Mouse (Mus musculus): ENCODE data around the gene Prss30. TPM values are rescaled to one million over a fixed set of nuclear protein-coding genes. Genes with fewer than 3 reads are reported as not detected.
"Not testable (repeated sequence)": the region's sequence is repeated elsewhere in the genome, so short reads cannot be mapped to it uniquely, and the experiment has no call there.

The Prss30 gene
- polyA plus RNA-seq, 1 experiment from 2014 or later = 0.12 TPM

DNA sequence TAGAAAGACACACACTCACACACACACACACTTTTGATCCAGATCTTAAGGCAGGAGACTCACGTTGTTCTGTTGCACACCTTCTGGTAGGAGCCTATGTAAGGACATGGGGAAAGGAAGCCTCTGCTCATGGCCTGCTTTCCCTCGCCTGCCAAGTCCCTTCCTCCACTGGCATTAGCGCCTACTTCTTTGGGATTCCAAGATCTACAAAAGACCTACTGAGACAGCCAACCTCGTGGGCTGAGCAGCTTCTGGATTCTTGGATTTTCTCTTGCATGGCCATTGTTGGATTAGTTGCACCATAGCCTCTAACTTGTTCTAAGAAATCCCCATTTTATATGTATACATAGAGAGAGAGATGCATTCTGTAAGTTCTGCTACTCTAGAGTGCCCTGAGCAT is 29.5 kb downstream of the Prss30 start:
- WGBS = 79% methylated on average over 4 of the region's 4 CpGs
- not testable (repeated sequence) for H3K27ac ChIP-seq (ENCODE audit: low read depth); DNase-seq (ENCODE audit: low spot score); ATAC-seq (replicated peaks; ENCODE audit: low FRiP score, low TSS enrichment, low read depth); H3K36me3 ChIP-seq (ENCODE audit: control insufficient read depth, insufficient read depth, low read length); H3K9me3 ChIP-seq (ENCODE audit: control insufficient read depth, low read length); H3K4me3 ChIP-seq (ENCODE audit: low read depth, low read length); H3K4me2 ChIP-seq (ENCODE audit: low read length); H3K27me3 ChIP-seq (replicated peaks; ENCODE audit: control insufficient read depth, insufficient read depth, low read length); H3K4me1 ChIP-seq (replicated peaks; ENCODE audit: control insufficient read depth, insufficient read depth, low read length); H3K9ac ChIP-seq (ENCODE audit: low read length)

GRCm38 (mm10) chr17:23949068-23949467 is 31.3 kb downstream of the Prss30 start:
- Histone ChIP-seq H3K27me3 (replicated peaks; ENCODE audit: control insufficient read depth, insufficient read depth, low read length) (no peaks in the 10 kb centered on the region), H3K27ac (ENCODE audit: low read depth) (no peak overlapping the region), H3K9me3 (ENCODE audit: control insufficient read depth, low read length) (no peaks in the 10 kb centered on the region), H3K4me1 (replicated peaks; ENCODE audit: control insufficient read depth, insufficient read depth, low read length) (no peaks in the 10 kb centered on the region), H3K9ac (ENCODE audit: low read length) (no peak overlapping the region), H3K4me3 (ENCODE audit: low read depth, low read length) (no peak overlapping the region), H3K36me3 (ENCODE audit: control insufficient read depth, insufficient read depth, low read length) (no peaks in the 10 kb centered on the region), H3K4me2 (ENCODE audit: low read length) (no peak overlapping the region)
- DNase-seq (ENCODE audit: low spot score) (no peak), ATAC-seq (replicated peaks; ENCODE audit: low FRiP score, low TSS enrichment, low read depth) (no peak)
- 89% methylated on average over 2 of the region's 2 CpGs for WGBS

DNA sequence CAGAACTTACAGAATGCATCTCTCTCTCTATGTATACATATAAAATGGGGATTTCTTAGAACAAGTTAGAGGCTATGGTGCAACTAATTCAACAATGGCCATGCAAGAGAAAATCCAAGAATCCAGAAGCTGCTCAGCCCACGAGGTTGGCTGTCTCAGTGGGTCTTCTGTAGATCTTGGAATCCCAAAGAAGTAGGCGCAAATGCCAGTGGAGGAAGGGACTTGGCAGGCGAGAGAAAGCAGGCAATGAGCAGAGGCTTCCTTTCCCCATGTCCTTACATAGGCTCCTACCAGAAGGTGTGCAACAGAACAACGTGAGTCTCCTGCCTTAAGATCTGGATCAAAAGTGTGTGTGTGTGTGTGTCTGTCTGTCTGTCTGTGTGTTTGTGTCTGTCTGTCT is 32.9 kb downstream of the Prss30 start:
- H3K4me1 ChIP-seq (replicated peaks; ENCODE audit: control insufficient read depth, insufficient read depth, low read length); H3K4me2 ChIP-seq (ENCODE audit: low read length); ATAC-seq (replicated peaks; ENCODE audit: low FRiP score, low TSS enrichment, low read depth); H3K36me3 ChIP-seq (ENCODE audit: control insufficient read depth, insufficient read depth, low read length); H3K27ac ChIP-seq (ENCODE audit: low read depth); DNase-seq (ENCODE audit: low spot score); H3K4me3 ChIP-seq (ENCODE audit: low read depth, low read length); H3K27me3 ChIP-seq (replicated peaks; ENCODE audit: control insufficient read depth, insufficient read depth, low read length); H3K9me3 ChIP-seq (ENCODE audit: control insufficient read depth, low read length); H3K9ac ChIP-seq (ENCODE audit: low read length): not testable (repeated sequence)
- 79% methylated on average over 4 of the region's 4 CpGs for WGBS

GRCm38 (mm10) chr17:23941372-23941771 is 39.0 kb downstream of the Prss30 start, which contains the start of gene Sbp:
TSS of gene Sbp (plus strand) at chr17:23941672.
- Histone ChIP-seq H3K27ac (ENCODE audit: low read depth) (no peak within 1 kb of the TSS), H3K27me3 (replicated peaks; ENCODE audit: control insufficient read depth, insufficient read depth, low read length) (no peaks in the 10 kb centered on the region), H3K9me3 (ENCODE audit: control insufficient read depth, low read length) (no peaks in the 10 kb centered on the region), H3K4me1 (replicated peaks; ENCODE audit: control insufficient read depth, insufficient read depth, low read length) (no peaks in the 10 kb centered on the region), H3K4me2 (ENCODE audit: low read length) (no peak within 1 kb of the TSS), H3K36me3 (ENCODE audit: control insufficient read depth, insufficient read depth, low read length) (no peaks in the 10 kb centered on the region), H3K4me3 (ENCODE audit: low read depth, low read length) (no peak within 1 kb of the TSS), H3K9ac (ENCODE audit: low read length) (no peak within 1 kb of the TSS)
- DNase-seq (ENCODE audit: low spot score) (no peak), ATAC-seq (replicated peaks; ENCODE audit: low FRiP score, low TSS enrichment, low read depth) (no peak)

GRCm38 (mm10) chr17:23931157-23931556 is 49.2 kb downstream of the Prss30 start:
- no peaks in the 10 kb centered on the region for H3K27me3 ChIP-seq (replicated peaks; ENCODE audit: control insufficient read depth, insufficient read depth, low read length)
- H3K9me3 ChIP-seq (ENCODE audit: control insufficient read depth, low read length) = no peaks in the 10 kb centered on the region
- ATAC-seq (replicated peaks; ENCODE audit: low FRiP score, low TSS enrichment, low read depth) (no peak), DNase-seq (ENCODE audit: low spot score) (no peak)
- no peaks in the 10 kb centered on the region for H3K4me1 ChIP-seq (replicated peaks; ENCODE audit: control insufficient read depth, insufficient read depth, low read length)
- H3K4me2 ChIP-seq (ENCODE audit: low read length) = no peak overlapping the region
- H3K36me3 ChIP-seq (ENCODE audit: control insufficient read depth, insufficient read depth, low read length) = no peaks in the 10 kb centered on the region
- H3K27ac ChIP-seq (ENCODE audit: low read depth) = no peak overlapping the region
- H3K4me3 ChIP-seq (ENCODE audit: low read depth, low read length) = no peak overlapping the region
- WGBS = 49% methylated on average over 5 of the region's 5 CpGs
- no peak overlapping the region for H3K9ac ChIP-seq (ENCODE audit: low read length)

GRCm38 (mm10) chr17:23925090-23925493 is 55.3 kb downstream of the Prss30 start:
- Histone ChIP-seq H3K9ac (ENCODE audit: low read length) (peak overlapping the region; percentile 69), H3K4me2 (ENCODE audit: low read length) (peak overlapping the region; percentile 81), H3K36me3 (ENCODE audit: control insufficient read depth, insufficient read depth, low read length) (no peaks in the 10 kb centered on the region), H3K27ac (ENCODE audit: low read depth) (peak overlapping the region; percentile 97), H3K9me3 (ENCODE audit: control insufficient read depth, low read length) (no peaks in the 10 kb centered on the region), H3K4me3 (ENCODE audit: low read depth, low read length) (peak overlapping the region; percentile 57), H3K27me3 (replicated peaks; ENCODE audit: control insufficient read depth, insufficient read depth, low read length) (no peaks in the 10 kb centered on the region), H3K4me1 (replicated peaks; ENCODE audit: control insufficient read depth, insufficient read depth, low read length) (peaks cover 10% of the 10 kb centered on the region)
- ATAC-seq (replicated peaks; ENCODE audit: low FRiP score, low TSS enrichment, low read depth) (peak; percentile 80), DNase-seq (ENCODE audit: low spot score) (peak; percentile 86)
- 0% methylated on average over 14 of the region's 14 CpGs for WGBS

DNA sequence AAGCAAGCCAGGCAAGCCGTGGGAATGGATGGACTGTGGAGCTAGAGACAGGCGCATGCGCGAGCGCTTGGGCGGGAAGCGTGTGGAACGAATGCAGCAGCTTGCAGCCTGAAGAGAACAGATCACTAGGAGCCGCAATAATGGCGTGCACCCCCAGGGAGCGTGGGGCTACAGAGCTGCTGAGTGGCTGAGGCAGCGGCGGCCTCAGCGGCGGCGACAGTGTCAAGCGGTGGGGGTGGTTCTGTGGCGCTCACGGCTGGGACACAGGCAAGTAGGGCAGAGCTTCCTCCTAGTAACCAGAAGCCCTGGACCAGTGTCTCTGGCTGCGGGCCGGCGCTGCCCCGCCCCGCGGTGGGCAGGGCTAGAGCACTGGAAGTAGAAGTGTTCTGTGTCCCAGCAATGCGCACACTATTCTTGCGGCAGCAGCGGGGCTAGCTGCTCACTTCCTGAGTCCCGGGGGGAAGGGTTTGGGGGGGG is 55.8 kb downstream of the Prss30 start:
- 0% methylated on average over 29 of the region's 29 CpGs for WGBS
- ATAC-seq (replicated peaks; ENCODE audit: low FRiP score, low TSS enrichment, low read depth) = peak; percentile 99

More for the DNA sequence above, 55.8 kb downstream of the Prss30 start:
- Histone ChIP-seq H3K9ac (ENCODE audit: low read length) (peak overlapping the region; percentile 69), H3K4me2 (ENCODE audit: low read length) (peak overlapping the region; percentile 81), H3K9me3 (ENCODE audit: control insufficient read depth, low read length) (no peaks in the 10 kb centered on the region), H3K27me3 (replicated peaks; ENCODE audit: control insufficient read depth, insufficient read depth, low read length) (no peaks in the 10 kb centered on the region), H3K4me1 (replicated peaks; ENCODE audit: control insufficient read depth, insufficient read depth, low read length) (peaks cover 10% of the 10 kb centered on the region), H3K36me3 (ENCODE audit: control insufficient read depth, insufficient read depth, low read length) (no peaks in the 10 kb centered on the region), H3K27ac (ENCODE audit: low read depth) (peak overlapping the region; percentile 97), H3K4me3 (ENCODE audit: low read depth, low read length) (peak overlapping the region; percentile 57)
- DNase-seq (ENCODE audit: low spot score) = peak; percentile 96

Small RNA genes lying within 50 kb of the gene (microRNA-seq; reads per million reads assigned to microRNA genes)
- not detected for gene Gm27700

Other genes with a start within 250 kb of the Prss30 start
- 18.4 and 18.6 TPM in 2 replicates for gene Paqr4, start 239.7 kb downstream of the Prss30 start, polyA plus RNA-seq (2014; fragmentation: Nextera tagmentation; extraction: Ambion mirVana)
- 0.16 and 0.19 TPM in 2 replicates for gene Kremen2, start 234.7 kb downstream of the Prss30 start, polyA plus RNA-seq (2014; fragmentation: Nextera tagmentation; extraction: Ambion mirVana)
- 58.6 and 69.4 TPM in 2 replicates for gene Flywch1, start 209.0 kb downstream of the Prss30 start, polyA plus RNA-seq (2014; fragmentation: Nextera tagmentation; extraction: Ambion mirVana)
- gene Flywch2, start 194.5 kb downstream of the Prss30 start, polyA plus RNA-seq (2014; fragmentation: Nextera tagmentation; extraction: Ambion mirVana) = 21.2 and 21.5 TPM in 2 replicates
- gene Srrm2, start 190.0 kb downstream of the Prss30 start, polyA plus RNA-seq (2014; fragmentation: Nextera tagmentation; extraction: Ambion mirVana) = 451 and 452 TPM in 2 replicates
- gene Elob, start 151.4 kb downstream of the Prss30 start, polyA plus RNA-seq (2014; fragmentation: Nextera tagmentation; extraction: Ambion mirVana) = 1,105 and 1,121 TPM in 2 replicates
- 0.26 TPM in 1 of 2 replicates, not detected in the other for gene Prss33, start 144.5 kb downstream of the Prss30 start, polyA plus RNA-seq (2014; fragmentation: Nextera tagmentation; extraction: Ambion mirVana)
- gene Prss32, start 136.7 kb downstream of the Prss30 start, polyA plus RNA-seq (2014; fragmentation: Nextera tagmentation; extraction: Ambion mirVana) = 1.1 and 1.5 TPM in 2 replicates
- gene Prss41, start 136.4 kb downstream of the Prss30 start, polyA plus RNA-seq (2014; fragmentation: Nextera tagmentation; extraction: Ambion mirVana) = 2.1 and 2.9 TPM in 2 replicates
- gene Prss21, start 112.5 kb downstream of the Prss30 start, polyA plus RNA-seq (2014; fragmentation: Nextera tagmentation; extraction: Ambion mirVana) = not detected in 2 replicates
- gene Dcpp1, start 99.7 kb downstream of the Prss30 start, polyA plus RNA-seq (2014; fragmentation: Nextera tagmentation; extraction: Ambion mirVana) = not detected in 2 replicates
- not detected in 2 replicates for gene Dcpp2, start 99.7 kb downstream of the Prss30 start, polyA plus RNA-seq (2014; fragmentation: Nextera tagmentation; extraction: Ambion mirVana)
- not detected in 2 replicates for gene Dcpp3, start 63.1 kb downstream of the Prss30 start, polyA plus RNA-seq (2014; fragmentation: Nextera tagmentation; extraction: Ambion mirVana)
- not detected in 2 replicates for gene Sbp, start 38.9 kb downstream of the Prss30 start, polyA plus RNA-seq (2014; fragmentation: Nextera tagmentation; extraction: Ambion mirVana)
- not detected in 2 replicates for gene Sbpl, start 25.3 kb downstream of the Prss30 start, polyA plus RNA-seq (2014; fragmentation: Nextera tagmentation; extraction: Ambion mirVana)
- gene Prss22, start 17.5 kb upstream of the Prss30 start, polyA plus RNA-seq (2014; fragmentation: Nextera tagmentation; extraction: Ambion mirVana) = not detected in 2 replicates
- gene Prss27, start 57.6 kb upstream of the Prss30 start, polyA plus RNA-seq (2014; fragmentation: Nextera tagmentation; extraction: Ambion mirVana) = 0.28 and 0.43 TPM in 2 replicates
- 52.8 and 61.2 TPM in 2 replicates for gene Kctd5, start 92.9 kb upstream of the Prss30 start, polyA plus RNA-seq (2014; fragmentation: Nextera tagmentation; extraction: Ambion mirVana)
- gene Pdpk1, start 170.4 kb upstream of the Prss30 start, polyA plus RNA-seq (2014; fragmentation: Nextera tagmentation; extraction: Ambion mirVana) = 35.3 and 39.2 TPM in 2 replicates
- 27.1 and 28.0 TPM in 2 replicates for gene Amdhd2, start 183.2 kb upstream of the Prss30 start, polyA plus RNA-seq (2014; fragmentation: Nextera tagmentation; extraction: Ambion mirVana)
- gene Atp6v0c, start 189.1 kb upstream of the Prss30 start, polyA plus RNA-seq (2014; fragmentation: Nextera tagmentation; extraction: Ambion mirVana) = 556 and 564 TPM in 2 replicates
- gene Tbc1d24, start 225.0 kb upstream of the Prss30 start, polyA plus RNA-seq (2014; fragmentation: Nextera tagmentation; extraction: Ambion mirVana) = 4.8 and 5.8 TPM in 2 replicates
- gene Ntn3, start 229.0 kb upstream of the Prss30 start, polyA plus RNA-seq (2014; fragmentation: Nextera tagmentation; extraction: Ambion mirVana) = 7.8 and 8.7 TPM in 2 replicates
- gene Tedc2, start 240.3 kb upstream of the Prss30 start, polyA plus RNA-seq (2014; fragmentation: Nextera tagmentation; extraction: Ambion mirVana) = 13.5 and 14.4 TPM in 2 replicates

Measured in intestine, embryonic 14.5 days (tissue).